Mouse (Mus musculus) gastrocnemius, postnatal 10 days (tissue): ENCODE measurements around the gene Adgrl4. TPM values are rescaled to one million over a fixed set of nuclear protein-coding genes. Genes with fewer than 3 reads are reported as not detected.

Source experiments
- DNase-seq: peaks from one replicate; pipeline ENCODE4 v3.0.0; 2021; ENCODE audit warnings: mixed read lengths
- long read RNA-seq, 2 experiments: library from polyadenylated mRNA; stranded (forward); transcript quantifications; one replicate each; pipeline ENCODE4 v2.0.0; 2021
- total RNA-seq, 2 experiments: library from RNA; stranded (reverse); gene quantifications; 2 replicates each; pipeline ENCODE4 v1.2.3; 2021

Gene Adgrl4
- 10 to 100 TPM; 33.1 to 35.9 TPM for total RNA-seq
- long read RNA-seq, experiment 1, full-length matches to known transcripts = 11 of 22 reads
- long read RNA-seq, experiment 1, partial matches to known transcripts = 4 of 22 reads
- long read RNA-seq, experiment 1, other reads (novel, unspliced or antisense) = 7 of 22 reads
- long read RNA-seq, experiment 2, full-length matches to known transcripts = 8 of 18 reads
- long read RNA-seq, experiment 2, partial matches to known transcripts = 5 of 18 reads
- long read RNA-seq, experiment 2, other reads (novel, unspliced or antisense) = 5 of 18 reads

GRCm38 (mm10) chr3:151437693-151438092, at the start of gene Adgrl4:
TSS of gene Adgrl4 (plus strand) at chr3:151437887.
- DNase-seq = peak; percentile 6

- DNase-seq = no peak
Observed at GRCm38 (mm10) chr3:151390912-151391311, 46.8 kb upstream of the Adgrl4 start.

- DNase-seq = no peak
Observed at GRCm38 (mm10) chr3:151392891-151393290, 44.8 kb upstream of the Adgrl4 start.

- DNase-seq = no peak
Observed at GRCm38 (mm10) chr3:151393330-151393729, 44.4 kb upstream of the Adgrl4 start.

GRCm38 (mm10) chr3:151399270-151399669, 38.4 kb upstream of the Adgrl4 start:
- DNase-seq = no peak

- no peak for DNase-seq
Observed at GRCm38 (mm10) chr3:151411031-151411430, 26.7 kb upstream of the Adgrl4 start.

GRCm38 (mm10) chr3:151411488-151411887, 26.2 kb upstream of the Adgrl4 start:
- DNase-seq = no peak

- no peak for DNase-seq
Observed at GRCm38 (mm10) chr3:151416931-151417330, 20.8 kb upstream of the Adgrl4 start.

- DNase-seq = no peak
Observed at GRCm38 (mm10) chr3:151417688-151418572, 19.8 kb upstream of the Adgrl4 start.

- DNase-seq = no peak
Observed at GRCm38 (mm10) chr3:151424326-151425207, 13.1 kb upstream of the Adgrl4 start.

- DNase-seq = no peak
Observed at GRCm38 (mm10) chr3:151430106-151430505, 7.6 kb upstream of the Adgrl4 start.

GRCm38 (mm10) chr3:151431507-151431906, 6.2 kb upstream of the Adgrl4 start:
- no peak for DNase-seq

GRCm38 (mm10) chr3:151438364-151438763, 677 bp downstream of the Adgrl4 start:
- no peak for DNase-seq

GRCm38 (mm10) chr3:151439976-151440375, 2.3 kb downstream of the Adgrl4 start:
- no peak for DNase-seq

GRCm38 (mm10) chr3:151442026-151442425, 4.3 kb downstream of the Adgrl4 start:
- DNase-seq = no peak

GRCm38 (mm10) chr3:151443486-151443885, 5.8 kb downstream of the Adgrl4 start:
- no peak for DNase-seq

- DNase-seq = no peak
Observed at GRCm38 (mm10) chr3:151444284-151444683, 6.6 kb downstream of the Adgrl4 start.

GRCm38 (mm10) chr3:151445936-151446335, 8.2 kb downstream of the Adgrl4 start:
- DNase-seq = no peak

- no peak for DNase-seq
Observed at GRCm38 (mm10) chr3:151454985-151455701, 17.5 kb downstream of the Adgrl4 start.

GRCm38 (mm10) chr3:151459430-151460190, 21.9 kb downstream of the Adgrl4 start:
- DNase-seq = no peak

- DNase-seq = no peak
Observed at GRCm38 (mm10) chr3:151465215-151465614, 27.5 kb downstream of the Adgrl4 start.
